Comparison of ENCODE assay signal across 28 mouse cellular contexts in genomic region chr4:134222793-134223600, GRCm38 (mm10). TPM values are rescaled to one million over a fixed set of nuclear protein-coding genes. Genes with fewer than 3 reads are reported as not detected.
A peak's percentile ranks its signal among the peaks of the same experiment; 100 is the strongest.
DNase-seq lines count a peak whose midpoint lies in the region; ATAC-seq and TF ChIP-seq lines count a peak whose summit lies in the region.
"Had no signal": no experiment of that assay in that cellular context is flagged by ENCODE, and none has a peak within 500 bp of the region (broad histone marks: within the 10 kb centered on the region; RNA-seq: fewer than 3 reads in every experiment).

No protein-coding gene starts in this region.

- TF ChIP-seq CTCF in kidney, postnatal 0 days (IDR thresholded peaks at IDR 0.05; ENCODE audit: low read depth) = no peak
- no peak for TF ChIP-seq CTCF in liver, embryonic 14.5 days (IDR thresholded peaks at IDR 0.05; ENCODE audit: low read depth)

- peak overlapping the region; percentile 6 for H3K27ac ChIP-seq in intestine, embryonic 14.5 days (ENCODE audit: low read depth)
- H3K27ac ChIP-seq in kidney, postnatal 0 days = peak overlapping the region; percentile 86
- H3K27ac ChIP-seq in liver, embryonic 14.5 days = no peak overlapping the region
- H3K27ac ChIP-seq: embryonic facial prominence, embryonic 15.5 days; heart, adult 2 months; hindbrain, embryonic 10.5 days; liver, embryonic 15.5 days; neural tube, embryonic 12.5 days had no signal

- WGBS in intestine, embryonic 14.5 days = 53% methylated on average over 11 of the region's 11 CpGs
- 41% methylated on average over 11 of the region's 11 CpGs for WGBS in kidney, postnatal 0 days
- 39% methylated on average over 11 of the region's 11 CpGs for WGBS in liver, embryonic 14.5 days (ENCODE audit: insufficient replicate concordance)

- no peaks in the 10 kb centered on the region for H3K4me1 ChIP-seq in intestine, embryonic 14.5 days (replicated peaks; ENCODE audit: control insufficient read depth, insufficient read depth, low read length)
- 0 out of 2 replicates have a peak, but pooled peaks cover 5% of the 10 kb centered on the region for H3K4me1 ChIP-seq in kidney, postnatal 0 days (replicated peaks; ENCODE audit: insufficient read depth, low read length)
- H3K4me1 ChIP-seq in liver, embryonic 14.5 days (replicated peaks; ENCODE audit: control insufficient read depth in 2 of 2, insufficient read depth in 2 of 2, low read length in 1 of 2) = peaks cover 0 to 4% of the 10 kb centered on the region in 2 experiments; a peak in 1 of 4 replicates
- H3K4me1 ChIP-seq: embryonic facial prominence, embryonic 15.5 days; neural tube, embryonic 12.5 days had no signal

- ATAC-seq in intestine, embryonic 14.5 days (replicated peaks; ENCODE audit: low FRiP score, low TSS enrichment, low read depth) = peak; percentile 75
- peak; percentile 77 for ATAC-seq in kidney, postnatal 0 days (replicated peaks; ENCODE audit: low FRiP score, low read depth)
- ATAC-seq in liver, embryonic 14.5 days (ENCODE audit: insufficient read depth) = peak; percentile 50; the same call in 1 of the 2 replicates
- ATAC-seq: CD4-positive, CD25-positive, alpha-beta regulatory T cell, adult 4 months; inflammation-experienced regulatory T-cells, adult 6 months had no signal

- TF ChIP-seq EP300 in liver, embryonic 14.5 days (IDR thresholded peaks at IDR 0.05; ENCODE audit: low read depth) = no peak

- no peaks in the 10 kb centered on the region for H3K9me3 ChIP-seq in intestine, embryonic 14.5 days (ENCODE audit: control insufficient read depth, low read length)
- H3K9me3 ChIP-seq in kidney, postnatal 0 days (replicated peaks; ENCODE audit: low read length) = no peaks in the 10 kb centered on the region
- H3K9me3 ChIP-seq in liver, embryonic 14.5 days (ENCODE audit: control insufficient read depth, low read length) = no peaks in the 10 kb centered on the region
- H3K9me3 ChIP-seq: embryonic facial prominence, embryonic 15.5 days; hindbrain, embryonic 10.5 days; liver, embryonic 15.5 days; neural tube, embryonic 12.5 days had no signal

- no peak overlapping the region for H3K4me3 ChIP-seq in intestine, embryonic 14.5 days (ENCODE audit: low read depth, low read length)
- H3K4me3 ChIP-seq in kidney, postnatal 0 days (replicated peaks; ENCODE audit: low read depth, low read length) = no peak overlapping the region
- H3K4me3 ChIP-seq in liver, embryonic 14.5 days (ENCODE audit: insufficient read depth in 1 of 2, low read depth in 2 of 2, low read length in 2 of 2) = no peak overlapping the region
- H3K4me3 ChIP-seq: embryonic facial prominence, embryonic 15.5 days; heart, adult 2 months; hindbrain, embryonic 10.5 days; liver, embryonic 15.5 days; neural tube, embryonic 12.5 days had no signal

- no peak for DNase-seq in intestine, embryonic 14.5 days (ENCODE audit: low spot score)
- DNase-seq in kidney, adult 11 months = peak; percentile 60
- DNase-seq in kidney, postnatal 0 days (ENCODE audit: low spot score) = peak; percentile 56
- DNase-seq in liver, embryonic 14.5 days (ENCODE audit: low read depth in 3 of 3, low spot score in 3 of 3) = no peak
- DNase-seq in adrenal gland, postnatal 4 days (ENCODE audit: low spot score in 2 of 2) = no peak
- DNase-seq in yolk sac, embryonic 10.5 days (ENCODE audit: low spot score) = no peak
- DNase-seq in adrenal gland, postnatal 36 days = no peak
- no peak for DNase-seq in right cerebral cortex, postnatal 4 days
- DNase-seq: adrenal gland, adult 8-10 months; cerebellum, adult 18-20 months; gastrocnemius, postnatal 10 days; heart, adult 2 months; lung, postnatal 10 days; thymus, postnatal 4 days had no signal

- H3K4me2 ChIP-seq in intestine, embryonic 14.5 days (ENCODE audit: low read length) = no peak overlapping the region
- peak overlapping the region; percentile 15; the same call in 1 of the 2 replicates for H3K4me2 ChIP-seq in kidney, postnatal 0 days (ENCODE audit: low read length)
- no peak overlapping the region for H3K4me2 ChIP-seq in liver, embryonic 14.5 days (ENCODE audit: low read depth)
- H3K4me2 ChIP-seq: embryonic facial prominence, embryonic 15.5 days; liver, embryonic 15.5 days; neural tube, embryonic 12.5 days had no signal

- no peaks in the 10 kb centered on the region for H3K27me3 ChIP-seq in intestine, embryonic 14.5 days (replicated peaks; ENCODE audit: control insufficient read depth, insufficient read depth, low read length)
- no peaks in the 10 kb centered on the region for H3K27me3 ChIP-seq in kidney, postnatal 0 days (ENCODE audit: insufficient read depth, low read length)
- H3K27me3 ChIP-seq in liver, embryonic 14.5 days (ENCODE audit: control insufficient read depth, insufficient read depth, low read length) = no peaks in the 10 kb centered on the region
- H3K27me3 ChIP-seq: embryonic facial prominence, embryonic 15.5 days; liver, embryonic 15.5 days; neural tube, embryonic 12.5 days had no signal

- H3K9ac ChIP-seq in intestine, embryonic 14.5 days (ENCODE audit: low read length) = no peak overlapping the region
- no peak overlapping the region for H3K9ac ChIP-seq in kidney, postnatal 0 days (ENCODE audit: low read depth, low read length)
- no peak overlapping the region for H3K9ac ChIP-seq in liver, embryonic 14.5 days (replicated peaks)
- H3K9ac ChIP-seq: embryonic facial prominence, embryonic 15.5 days; liver, embryonic 15.5 days; neural tube, embryonic 12.5 days had no signal

- no peaks in the 10 kb centered on the region for H3K36me3 ChIP-seq in intestine, embryonic 14.5 days (ENCODE audit: control insufficient read depth, insufficient read depth, low read length)
- no peaks in the 10 kb centered on the region for H3K36me3 ChIP-seq in kidney, postnatal 0 days (ENCODE audit: insufficient read depth, low read length)
- H3K36me3 ChIP-seq in liver, embryonic 14.5 days (replicated peaks; ENCODE audit: control insufficient read depth, insufficient read depth, low read depth) = no peaks in the 10 kb centered on the region
- H3K36me3 ChIP-seq: embryonic facial prominence, embryonic 15.5 days; hindbrain, embryonic 10.5 days; liver, embryonic 15.5 days; neural tube, embryonic 12.5 days had no signal

RNA-seq across cellular contexts. Expression of gene Catsper4, which starts 4.2 kb away (rescaled TPM):
- polyA plus RNA-seq in intestine, embryonic 14.5 days (2014; fragmentation: Nextera tagmentation; extraction: Ambion mirVana) = 0.19 TPM in 1 of 2 replicates, not detected in the other
- polyA plus RNA-seq in kidney, postnatal 0 days (2015; fragmentation: Nextera tagmentation; extraction: Ambion mirVana) = 0.41 and 0.42 TPM in 2 replicates
- polyA plus RNA-seq in liver, embryonic 14.5 days (2012; rRNA removed) = not detected in 2 replicates
- polyA plus RNA-seq in liver, embryonic 14.5 days (2014; fragmentation: Nextera tagmentation; extraction: Ambion mirVana) = not detected in 2 replicates
- total RNA-seq in adrenal gland, postnatal 4 days (2021) = not detected
- total RNA-seq in adrenal gland, postnatal 36 days (2021) = not detected
- total RNA-seq: adrenal gland, adult 8-10 months; heart, adult 2 months; layer of hippocampus, postnatal 14 days; left cerebral cortex, postnatal 14 days; megakaryocyte-erythroid progenitor cell, adult 5-6 weeks; MEL had no signal
- polyA plus RNA-seq: CD4-positive, CD25-positive, alpha-beta regulatory T cell, adult 4 months; cortical plate, adult 2 months; forebrain, embryonic 11.5 days; heart, adult 2 months; heart, embryonic 16.5 days; hindbrain, embryonic 10.5 days; inflammation-experienced regulatory T-cells, adult 6 months; liver, embryonic 15.5 days; neural tube, embryonic 12.5 days had no signal

RNA-seq across cellular contexts. Expression of gene Cnksr1, which starts 15.2 kb away (rescaled TPM):
- polyA plus RNA-seq in intestine, embryonic 14.5 days (2014; fragmentation: Nextera tagmentation; extraction: Ambion mirVana) = 6.1 and 7.5 TPM in 2 replicates
- polyA plus RNA-seq in kidney, postnatal 0 days (2015; fragmentation: Nextera tagmentation; extraction: Ambion mirVana) = 8.3 and 9.2 TPM in 2 replicates
- polyA plus RNA-seq in liver, embryonic 14.5 days (2012; rRNA removed) = 0.05 and 0.06 TPM in 2 replicates
- 0.35 TPM in 1 of 2 replicates, not detected in the other for polyA plus RNA-seq in liver, embryonic 14.5 days (2014; fragmentation: Nextera tagmentation; extraction: Ambion mirVana)
- 1 to 10 TPM in 1 of 2 experiments, under 1 TPM in 1; 0.34 to 3.0 TPM for total RNA-seq in adrenal gland, postnatal 4 days (2021)
- total RNA-seq in adrenal gland, postnatal 36 days (2021) = under 1 TPM; 0.23 to 0.40 TPM
- total RNA-seq: megakaryocyte-erythroid progenitor cell, adult 5-6 weeks; MEL had no signal
- polyA plus RNA-seq: CD4-positive, CD25-positive, alpha-beta regulatory T cell, adult 4 months; inflammation-experienced regulatory T-cells, adult 6 months had no signal

RNA-seq across cellular contexts. Expression of gene Gm7534, which starts 20.2 kb away (rescaled TPM):
- not detected in 2 replicates for polyA plus RNA-seq in intestine, embryonic 14.5 days (2014; fragmentation: Nextera tagmentation; extraction: Ambion mirVana)
- 0.20 and 0.22 TPM in 2 replicates for polyA plus RNA-seq in kidney, postnatal 0 days (2015; fragmentation: Nextera tagmentation; extraction: Ambion mirVana)
- polyA plus RNA-seq in liver, embryonic 14.5 days (2012; rRNA removed) = not detected in 2 replicates
- polyA plus RNA-seq in liver, embryonic 14.5 days (2014; fragmentation: Nextera tagmentation; extraction: Ambion mirVana) = not detected in 2 replicates
- total RNA-seq in adrenal gland, postnatal 4 days (2021) = not detected
- not detected for total RNA-seq in adrenal gland, postnatal 36 days (2021)
- total RNA-seq: adrenal gland, adult 8-10 months; gastrocnemius, postnatal 10 days; heart, adult 2 months; layer of hippocampus, postnatal 14 days; left cerebral cortex, postnatal 14 days; megakaryocyte-erythroid progenitor cell, adult 5-6 weeks; MEL had no signal
- polyA plus RNA-seq: CD4-positive, CD25-positive, alpha-beta regulatory T cell, adult 4 months; cortical plate, adult 2 months; forebrain, embryonic 11.5 days; heart, adult 2 months; hindbrain, embryonic 10.5 days; inflammation-experienced regulatory T-cells, adult 6 months; liver, embryonic 15.5 days; neural tube, embryonic 12.5 days; testis, adult 2 months had no signal

RNA-seq across cellular contexts. Expression of gene E130218I03Rik, which starts 20.5 kb away (rescaled TPM):
- 0.24 and 0.41 TPM in 2 replicates for polyA plus RNA-seq in intestine, embryonic 14.5 days (2014; fragmentation: Nextera tagmentation; extraction: Ambion mirVana)
- 0.08 and 0.29 TPM in 2 replicates for polyA plus RNA-seq in kidney, postnatal 0 days (2015; fragmentation: Nextera tagmentation; extraction: Ambion mirVana)
- not detected in 2 replicates for polyA plus RNA-seq in liver, embryonic 14.5 days (2012; rRNA removed)
- not detected in 2 replicates for polyA plus RNA-seq in liver, embryonic 14.5 days (2014; fragmentation: Nextera tagmentation; extraction: Ambion mirVana)
- total RNA-seq in adrenal gland, postnatal 4 days (2021) = not detected
- total RNA-seq in adrenal gland, postnatal 36 days (2021) = not detected
- total RNA-seq: adrenal gland, adult 8-10 months; gastrocnemius, postnatal 10 days; heart, adult 2 months; layer of hippocampus, postnatal 14 days; left cerebral cortex, postnatal 14 days; megakaryocyte-erythroid progenitor cell, adult 5-6 weeks had no signal
- polyA plus RNA-seq: cortical plate, adult 2 months; heart, adult 2 months; heart, embryonic 16.5 days; liver, embryonic 15.5 days had no signal

RNA-seq across cellular contexts. Expression of gene Zfp593, which starts 22.4 kb away (rescaled TPM):
- polyA plus RNA-seq in intestine, embryonic 14.5 days (2014; fragmentation: Nextera tagmentation; extraction: Ambion mirVana) = 17.5 and 20.7 TPM in 2 replicates
- 14.0 and 16.3 TPM in 2 replicates for polyA plus RNA-seq in kidney, postnatal 0 days (2015; fragmentation: Nextera tagmentation; extraction: Ambion mirVana)
- polyA plus RNA-seq in liver, embryonic 14.5 days (2012; rRNA removed) = 5.6 and 6.4 TPM in 2 replicates
- 7.1 TPM in 2 replicates for polyA plus RNA-seq in liver, embryonic 14.5 days (2014; fragmentation: Nextera tagmentation; extraction: Ambion mirVana)
- 10 to 100 TPM; 11.3 to 12.5 TPM for total RNA-seq in adrenal gland, postnatal 4 days (2021)
- total RNA-seq in adrenal gland, postnatal 36 days (2021) = 10 to 100 TPM in 1 of 2 experiments, 1 to 10 TPM in 1; 9.6 to 12.9 TPM

Comparison
In these comparisons a context has a peak if more than half of its experiments do, and no peak if none do; other contexts are left out.
1. DNase-seq: peak in kidney, adult 11 months (single experiment) and kidney, postnatal 0 days (single experiment); none in intestine, embryonic 14.5 days (single experiment), liver, embryonic 14.5 days (0 of 3), adrenal gland, postnatal 4 days (0 of 2), yolk sac, embryonic 10.5 days (single experiment), adrenal gland, postnatal 36 days (0 of 2) and right cerebral cortex, postnatal 4 days (single experiment).
2. Peak in every context shown above with its lines, with median percentiles within 50 percentile points of each other: ATAC-seq.